Mouse (Mus musculus): ENCODE measurements around the gene Prlhr. TPM values are rescaled to one million over a fixed set of nuclear protein-coding genes. Genes with fewer than 3 reads are reported as not detected.

Prlhr gene
- polyA plus RNA-seq, 1 experiment from 2014 or later, result not detected

Other genes starting within 250 kb of the Prlhr start
- gene Fam204a, start 241.6 kb downstream of the Prlhr start, polyA plus RNA-seq (2014; fragmentation: Nextera tagmentation; extraction: Ambion mirVana), result 42.7 and 43.1 TPM in 2 replicates
- 22.1 and 26.9 TPM in 2 replicates for gene Cacul1, start 112.7 kb upstream of the Prlhr start, polyA plus RNA-seq (2014; fragmentation: Nextera tagmentation; extraction: Ambion mirVana)

Data from liver, embryonic 11.5 days (tissue).